19 mouse cellular contexts compared by ENCODE assay signal in genomic region chr1:138158921-138159320, GRCm38 (mm10). TPM values are rescaled to one million over a fixed set of nuclear protein-coding genes. Genes with fewer than 3 reads are reported as not detected.
DNase-seq lines count a peak whose midpoint lies in the region; ATAC-seq and TF ChIP-seq lines count a peak whose summit lies in the region.
"Had no signal": no experiment of that assay in that cellular context is flagged by ENCODE, and none has a peak within 500 bp of the region (broad histone marks: within the 10 kb centered on the region; RNA-seq: fewer than 3 reads in every experiment).

No protein-coding gene starts in this region.

- H3K4me1 ChIP-seq in hindbrain, postnatal 0 days (ENCODE audit: insufficient read depth, low read length): no peaks in the 10 kb centered on the region
- H3K4me1 ChIP-seq: embryonic facial prominence, embryonic 13.5 days; liver, embryonic 15.5 days; midbrain, embryonic 10.5 days; stomach, embryonic 15.5 days had no signal

- no peaks in the 10 kb centered on the region for H3K9me3 ChIP-seq in hindbrain, postnatal 0 days (ENCODE audit: low read length)
- H3K9me3 ChIP-seq: embryonic facial prominence, embryonic 13.5 days; limb, embryonic 10.5 days; liver, embryonic 15.5 days; midbrain, embryonic 10.5 days; stomach, embryonic 15.5 days had no signal

- TF ChIP-seq CTCF in layer of hippocampus, adult 2 months (conservative IDR thresholded peaks at IDR 0.05): no peak
- no peak for TF ChIP-seq CTCF in hindbrain, postnatal 0 days (IDR thresholded peaks at IDR 0.05; ENCODE audit: low read depth)

- 78% methylated on average over 2 of the region's 2 CpGs for WGBS in hindbrain, postnatal 0 days

- no peaks in the 10 kb centered on the region for H3K36me3 ChIP-seq in hindbrain, postnatal 0 days (ENCODE audit: insufficient read depth, low read length)
- H3K36me3 ChIP-seq: embryonic facial prominence, embryonic 13.5 days; limb, embryonic 10.5 days; liver, embryonic 15.5 days; midbrain, embryonic 10.5 days; stomach, embryonic 15.5 days had no signal

- no peak overlapping the region for H3K4me2 ChIP-seq in hindbrain, postnatal 0 days (ENCODE audit: low read depth, low read length)
- H3K4me2 ChIP-seq: embryonic facial prominence, embryonic 13.5 days; hindbrain, embryonic 14.5 days; liver, embryonic 15.5 days; stomach, embryonic 15.5 days had no signal

- ATAC-seq in granulocyte monocyte progenitor cell, adult 5-6 weeks (replicated peaks; ENCODE audit: poor library complexity, severe bottlenecking): peak; percentile 85
- ATAC-seq in hindbrain, postnatal 0 days: no peak
- ATAC-seq in frontal cortex, adult (ENCODE audit: low TSS enrichment): no peak

- no peaks in the 10 kb centered on the region for H3K27me3 ChIP-seq in hindbrain, postnatal 0 days (ENCODE audit: insufficient read depth, low read length)
- H3K27me3 ChIP-seq: embryonic facial prominence, embryonic 13.5 days; liver, embryonic 15.5 days; stomach, embryonic 15.5 days had no signal

- H3K9ac ChIP-seq in hindbrain, postnatal 0 days (replicated peaks; ENCODE audit: low read length): no peak overlapping the region
- H3K9ac ChIP-seq: embryonic facial prominence, embryonic 13.5 days; hindbrain, embryonic 14.5 days; liver, embryonic 15.5 days; stomach, embryonic 15.5 days had no signal

- no peak overlapping the region for H3K27ac ChIP-seq in layer of hippocampus, adult 2 months
- no peak overlapping the region for H3K27ac ChIP-seq in hindbrain, postnatal 0 days
- H3K27ac ChIP-seq: embryonic facial prominence, embryonic 13.5 days; heart, adult 2 months; hindbrain, embryonic 14.5 days; limb, embryonic 10.5 days; liver, embryonic 15.5 days; midbrain, embryonic 10.5 days; stomach, embryonic 15.5 days had no signal

- H3K4me3 ChIP-seq in layer of hippocampus, adult 2 months: no peak overlapping the region
- no peak overlapping the region for H3K4me3 ChIP-seq in hindbrain, postnatal 0 days (ENCODE audit: low read length)
- H3K4me3 ChIP-seq: embryonic facial prominence, embryonic 13.5 days; heart, adult 2 months; limb, embryonic 10.5 days; liver, embryonic 15.5 days; midbrain, embryonic 10.5 days; stomach, embryonic 15.5 days had no signal

- DNase-seq in layer of hippocampus, adult 9-11 months: peak; percentile 49
- no peak for DNase-seq in layer of hippocampus, adult 2 months (ENCODE audit: low spot score in 2 of 2)
- peak; percentile 59 for DNase-seq in CD4-positive, CD25-positive, alpha-beta regulatory T cell, adult 2 months (ENCODE audit: low read depth, low spot score)
- DNase-seq in monocyte, adult 2 months (ENCODE audit: low read depth in 1 of 2, low spot score in 2 of 2): peak; percentile 50 to 71
- DNase-seq in hindbrain, postnatal 0 days (ENCODE audit: low spot score): no peak
- DNase-seq in kidney, postnatal 36 days: no peak
- DNase-seq: cerebellum, adult 11 months; kidney, adult 2 months; kidney, postnatal 25 days had no signal

RNA-seq across cellular contexts. Expression of gene Ptprc, which starts 16.6 kb away (rescaled TPM):
- 1 to 10 TPM; 2.3 to 2.4 TPM for total RNA-seq in layer of hippocampus, adult 2 months (2021)
- 114 and 122 TPM in 2 replicates for total RNA-seq in granulocyte monocyte progenitor cell, adult 5-6 weeks (2014; fragmentation: Nextera tagmentation)
- total RNA-seq in granulocyte monocyte progenitor cell, adult 5-6 weeks (2017): 166 and 176 TPM in 2 replicates
- total RNA-seq in hindbrain, postnatal 0 days (2014; rRNA removed): 1.2 and 2.0 TPM in 2 replicates
- 1.2 and 1.3 TPM in 2 replicates for polyA plus RNA-seq in hindbrain, postnatal 0 days (2015; fragmentation: Nextera tagmentation; extraction: Ambion mirVana)
- polyA plus RNA-seq: C2C12 had no signal

Comparison
In these comparisons a context has a peak if more than half of its experiments do, and no peak if none do; other contexts are left out.
1. DNase-seq: peak in layer of hippocampus, adult 9-11 months (single experiment), CD4-positive, CD25-positive, alpha-beta regulatory T cell, adult 2 months (single experiment) and monocyte, adult 2 months (2 of 2); none in layer of hippocampus, adult 2 months (0 of 2), hindbrain, postnatal 0 days (single experiment) and kidney, postnatal 36 days (0 of 2).
2. RNA of gene Ptprc, which starts 16.6 kb away (total RNA-seq): 114 to 176 TPM in granulocyte monocyte progenitor cell, adult 5-6 weeks; 2.3 to 2.4 TPM in layer of hippocampus, adult 2 months and 1.2 to 2.0 TPM in hindbrain, postnatal 0 days; every median in the first group is over 10 times any median in the second.